Mouse (Mus musculus) olfactory bulb, adult 2 months (tissue): Measurements from ENCODE around the gene Pde4b.

ENCODE experiments used
- CTCF ChIP-seq: fragments of 200-500 bp; IDR thresholded peaks from 2 replicates; pipeline ENCODE4 v1.5.1; 2012; ENCODE audit warnings: low read depth, mild to moderate bottlenecking, low read length, moderate library complexity; ENCODE audit not compliant: insufficient read depth
- POLR2A ChIP-seq: fragments of 200-500 bp; IDR thresholded peaks from 2 replicates; pipeline ENCODE4 v1.6.1; 2012; ENCODE audit warnings: mild to moderate bottlenecking, low read depth, low read length, moderate library complexity; ENCODE audit not compliant: insufficient read depth

GRCm38 (mm10) chr4:102230898-102231297 is 143.6 kb downstream of the Pde4b start:
- TF ChIP-seq CTCF (no peak), POLR2A (no peak)
